Mouse (Mus musculus) MEL (cell line): ENCODE results near the gene Rcan1. TPM values are rescaled to one million over a fixed set of nuclear protein-coding genes. Genes with fewer than 3 reads are reported as not detected.

ENCODE experiments used
- DNase-seq: peaks from one replicate; pipeline ENCODE4 v3.0.0; 2011; ENCODE audit warnings: low read depth, low spot score
- H3K27ac ChIP-seq: 2 replicates; pipeline ENCODE4 v1.5.1; 2012; ENCODE audit warnings: low read depth, mild to moderate bottlenecking, control low read depth, low read length, moderate library complexity; ENCODE audit not compliant: control insufficient read depth
- H3K27me3 ChIP-seq, 2 experiments: fragments of 150-350 bp in 1 of 2; sonication (generic) in 1 of 2; 2 replicates each; pipeline ENCODE4 v1.6.1; 2012; ENCODE audit warnings: low read length in 2 of 2, mild to moderate bottlenecking in 2 of 2, improper control_type of control experiment in 1 of 2, moderate library complexity in 1 of 2; ENCODE audit not compliant: insufficient read depth in 2 of 2, control insufficient read depth in 1 of 2
- H3K36me3 ChIP-seq, 2 experiments: 2 replicates each; pipeline ENCODE4 v1.6.1; 2012 to 2014; ENCODE audit warnings: low read length in 2 of 2, improper control_type of control experiment in 1 of 2, inconsistent platforms in 1 of 2, mild to moderate bottlenecking in 1 of 2; ENCODE audit not compliant: insufficient read depth in 2 of 2, control insufficient read depth in 1 of 2
- H3K4me1 ChIP-seq, 2 experiments: fragments of 150-350 bp in 1 of 2; sonication (generic) in 1 of 2; 2 replicates each; pipeline ENCODE4 v1.6.1; 2012; ENCODE audit warnings: low read length in 2 of 2, improper control_type of control experiment in 1 of 2, mild to moderate bottlenecking in 1 of 2; ENCODE audit not compliant: insufficient read depth in 2 of 2, control insufficient read depth in 1 of 2
- H3K4me3 ChIP-seq, 2 experiments: fragments of 150-350 bp in 1 of 2; sonication (generic) in 1 of 2; 2 replicates each; pipeline ENCODE4 v1.5.1; 2012; ENCODE audit warnings: low read depth in 2 of 2, low read length in 2 of 2, mild to moderate bottlenecking in 2 of 2, moderate library complexity in 2 of 2, control low read depth in 1 of 2, improper control_type of control experiment in 1 of 2; ENCODE audit not compliant: control insufficient read depth in 1 of 2, insufficient read depth in 1 of 2
- H3K79me2 ChIP-seq: 2 replicates; pipeline ENCODE4 v1.6.1; 2012; ENCODE audit warnings: mild to moderate bottlenecking, low read length, moderate library complexity; ENCODE audit not compliant: control insufficient read depth, poor library complexity, insufficient read depth
- H3K9ac ChIP-seq: 2 replicates; pipeline ENCODE4 v1.6.1; 2012; ENCODE audit warnings: low read depth, mild to moderate bottlenecking, control low read depth, low read length, moderate library complexity; ENCODE audit not compliant: control insufficient read depth, poor library complexity, severe bottlenecking
- H3K9me3 ChIP-seq: fragments of 150-350 bp; sonication (generic); replicated peaks from 2 replicates; pipeline ENCODE4 v1.6.1; 2012; ENCODE audit warnings: mild to moderate bottlenecking, low read length, improper control_type of control experiment, moderate library complexity; ENCODE audit not compliant: insufficient read depth
- CTCF ChIP-seq, 3 experiments: IDR thresholded peaks in 2 of 3; conservative IDR thresholded peaks in 1 of 3; 2 replicates each; pipeline ENCODE4 v1.5.1; 2011 to 2012; ENCODE audit warnings: low read length in 3 of 3, low read depth in 2 of 3, mild to moderate bottlenecking in 2 of 3, improper control_type of control experiment in 1 of 3, inconsistent platforms in 1 of 3, mixed read lengths in 1 of 3, moderate library complexity in 1 of 3; ENCODE audit not compliant: control insufficient read depth in 1 of 3, insufficient read depth in 1 of 3, poor library complexity in 1 of 3, severe bottlenecking in 1 of 3
- E2F4 ChIP-seq: IDR thresholded peaks from 2 replicates; pipeline ENCODE4 v1.6.1; 2011; ENCODE audit warnings: low read depth, low read length, improper control_type of control experiment, borderline replicate concordance
- ELF1 ChIP-seq: IDR thresholded peaks from 2 replicates; pipeline ENCODE4 v1.6.1; 2014; ENCODE audit warnings: low read depth, mild to moderate bottlenecking, inconsistent platforms, low read length, improper control_type of control experiment, moderate library complexity
- EP300 ChIP-seq, 2 experiments: IDR thresholded peaks; 2 replicates each; pipeline ENCODE4 v1.6.1; 2011; ENCODE audit warnings: improper control_type of control experiment in 2 of 2, low read length in 2 of 2, low read depth in 1 of 2, mild to moderate bottlenecking in 1 of 2
- GABPA ChIP-seq: IDR thresholded peaks from 2 replicates; pipeline ENCODE4 v1.6.1; 2012; ENCODE audit warnings: low read depth, mild to moderate bottlenecking, inconsistent platforms, low read length, improper control_type of control experiment, moderate library complexity
- GATA1 ChIP-seq: IDR thresholded peaks from 2 replicates; pipeline ENCODE4 v1.6.1; 2011; ENCODE audit warnings: low read depth, low read length, improper control_type of control experiment
- HCFC1 ChIP-seq: IDR thresholded peaks from 2 replicates; pipeline ENCODE4 v1.6.1; 2012; ENCODE audit warnings: low read depth, mild to moderate bottlenecking, inconsistent platforms, low read length, improper control_type of control experiment, moderate library complexity
- JUND ChIP-seq: IDR thresholded peaks from 2 replicates; pipeline ENCODE4 v1.6.1; 2011; ENCODE audit warnings: low read depth, mild to moderate bottlenecking, improper control_type of control experiment, low read length
- MAFK ChIP-seq: IDR thresholded peaks from 2 replicates; pipeline ENCODE4 v1.6.1; 2011; ENCODE audit warnings: low read depth, mild to moderate bottlenecking, low read length, improper control_type of control experiment, borderline replicate concordance
- MAX ChIP-seq: IDR thresholded peaks from 2 replicates; pipeline ENCODE4 v1.6.1; 2011; ENCODE audit warnings: low read length, improper control_type of control experiment
- MYB ChIP-seq: IDR thresholded peaks from 2 replicates; pipeline ENCODE4 v1.6.1; 2011; ENCODE audit warnings: mild to moderate bottlenecking, low read depth, low read length, improper control_type of control experiment
- MYC ChIP-seq: IDR thresholded peaks from 2 replicates; pipeline ENCODE4 v1.6.1; 2011; ENCODE audit warnings: low read depth, mild to moderate bottlenecking, low read length, improper control_type of control experiment, moderate library complexity
- NELFE ChIP-seq: IDR thresholded peaks from 2 replicates; pipeline ENCODE4 v1.6.1; 2011; ENCODE audit warnings: low read depth, low read length, improper control_type of control experiment
- NRF1 ChIP-seq: IDR thresholded peaks from 2 replicates; pipeline ENCODE4 v1.6.1; 2014; ENCODE audit warnings: low read depth, mild to moderate bottlenecking, inconsistent platforms, low read length, improper control_type of control experiment, moderate library complexity; ENCODE audit not compliant: poor library complexity, insufficient read depth, severe bottlenecking
- POLR2A ChIP-seq, 2 experiments: IDR thresholded peaks; 2 replicates each; pipeline ENCODE4 v1.6.1; 2011 to 2012; ENCODE audit warnings: low read length in 2 of 2, mild to moderate bottlenecking in 2 of 2, control low read depth in 1 of 2, improper control_type of control experiment in 1 of 2, low read depth in 1 of 2, moderate library complexity in 1 of 2; ENCODE audit not compliant: control insufficient read depth in 1 of 2, insufficient read depth in 1 of 2, poor library complexity in 1 of 2
- RAD21 ChIP-seq: IDR thresholded peaks from 2 replicates; pipeline ENCODE4 v1.6.1; 2011; ENCODE audit warnings: mild to moderate bottlenecking, low read depth, low read length, improper control_type of control experiment
- RCOR1 ChIP-seq: IDR thresholded peaks from 2 replicates; pipeline ENCODE4 v1.6.1; 2012; ENCODE audit warnings: low read depth, mild to moderate bottlenecking, inconsistent platforms, low read length, improper control_type of control experiment
- SIN3A ChIP-seq: IDR thresholded peaks from 2 replicates; pipeline ENCODE4 v1.6.1; 2012; ENCODE audit warnings: low read length, improper control_type of control experiment, inconsistent platforms
- SMC3 ChIP-seq: IDR thresholded peaks from 2 replicates; pipeline ENCODE4 v1.6.1; 2011; ENCODE audit warnings: low read depth, low read length, improper control_type of control experiment
- TAL1 ChIP-seq: IDR thresholded peaks from 2 replicates; pipeline ENCODE4 v1.6.1; 2012; ENCODE audit warnings: mild to moderate bottlenecking, inconsistent platforms, low read length, moderate library complexity, mixed read lengths
- UBTF ChIP-seq: IDR thresholded peaks from 2 replicates; pipeline ENCODE4 v1.6.1; 2012; ENCODE audit warnings: low read depth, mild to moderate bottlenecking, inconsistent platforms, low read length, improper control_type of control experiment, moderate library complexity, borderline replicate concordance; ENCODE audit not compliant: insufficient read depth
- USF1 ChIP-seq: IDR thresholded peaks from 2 replicates; pipeline ENCODE4 v1.6.1; 2014; ENCODE audit warnings: low read depth, mild to moderate bottlenecking, inconsistent platforms, low read length, improper control_type of control experiment, moderate library complexity
- ZC3H11A ChIP-seq: IDR thresholded peaks from 2 replicates; pipeline ENCODE4 v1.6.1; 2012; ENCODE audit warnings: low read depth, mild to moderate bottlenecking, inconsistent platforms, low read length, improper control_type of control experiment
- ZKSCAN1 ChIP-seq: IDR thresholded peaks from 2 replicates; pipeline ENCODE4 v1.6.1; 2012; ENCODE audit warnings: low read depth, mild to moderate bottlenecking, inconsistent platforms, low read length, improper control_type of control experiment, moderate library complexity
- ZMIZ1 ChIP-seq: IDR thresholded peaks from 2 replicates; pipeline ENCODE4 v1.6.1; 2012; ENCODE audit warnings: low read depth, mild to moderate bottlenecking, inconsistent platforms, low read length, improper control_type of control experiment, moderate library complexity
- polyA plus RNA-seq, 2 experiments: library from polyadenylated mRNA; stranded (reverse) in 1 of 2; unstranded in 1 of 2; fragments of >175 nt in 1 of 2; fragments of >200 nt in 1 of 2; gene quantifications; 2 replicates each; pipeline versions ENCODE4 v1.2.1 to v1.2.4; 2012; ENCODE audit warnings: low replicate concordance in 2 of 2, low read depth in 1 of 2; ENCODE audit not compliant: insufficient read length in 2 of 2, insufficient read depth in 1 of 2, missing spikeins in 1 of 2
- total RNA-seq: library from RNA; depleted of rRNA; stranded (reverse); fragments of 300-350 nt; gene quantifications from 2 replicates; pipeline ENCODE4 v1.2.3, GENCODE M21; 2012

Gene Rcan1
- total and polyA plus RNA-seq, 3 experiments, result 9.5 to 14.6 TPM; not detected in 1

DNA sequence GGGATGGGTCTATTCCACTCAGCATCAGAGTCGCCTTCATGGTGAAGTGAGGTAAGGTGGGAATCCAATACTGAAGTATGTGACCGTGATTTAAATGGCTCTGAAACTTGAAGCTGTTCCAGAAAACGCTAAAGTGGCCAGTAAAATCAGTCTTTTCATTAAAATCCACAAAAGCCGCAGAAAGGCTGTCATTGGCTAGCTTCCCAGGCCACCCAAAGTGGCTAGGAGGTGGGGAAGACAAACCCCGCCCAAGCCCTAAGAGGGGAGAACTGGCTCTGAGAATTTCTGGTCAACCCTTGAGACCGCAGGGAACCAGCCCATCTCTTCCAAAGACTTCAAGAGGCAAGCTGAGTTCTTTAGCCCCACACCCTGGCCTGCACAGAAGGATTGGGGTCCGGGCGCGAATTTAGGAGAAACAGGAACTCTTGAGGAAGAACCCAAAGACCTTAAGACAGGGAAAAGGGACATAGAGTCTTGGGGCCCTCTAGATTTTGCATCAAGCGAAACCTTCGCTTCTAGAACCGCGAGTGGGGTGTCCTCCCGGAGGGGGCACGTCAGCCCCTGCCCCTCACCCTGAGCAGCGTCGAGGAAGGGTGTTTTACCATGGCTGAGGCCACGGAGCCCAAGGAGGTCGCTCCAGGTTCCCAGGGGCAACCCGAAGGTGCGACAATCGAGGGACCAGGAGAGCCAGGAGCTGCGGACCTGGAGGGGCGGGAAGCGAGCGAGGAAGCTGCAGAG, 27.4 kb upstream of the Rcan1 start:
- peaks cover 0 to 5% of the 10 kb centered on the region in 2 experiments; a peak in 2 of 4 replicates for H3K36me3 ChIP-seq
- TF ChIP-seq MAX (no peak), MYB (no peak), RAD21 (no peak), ELF1 (no peak), CTCF (IDR thresholded peaks at IDR 0.05 in 2 of 3, conservative IDR thresholded peaks at IDR 0.05 in 1 of 3; ENCODE audit: control insufficient read depth in 1 of 3, insufficient read depth in 1 of 3, low read depth in 2 of 3, low read length in 3 of 3, poor library complexity in 1 of 3, severe bottlenecking in 1 of 3) (no peak), MAFK (no peak), GATA1 (no peak), TAL1 (no peak), NRF1 (no peak), MYC (no peak), ZC3H11A (no peak), E2F4 (no peak), USF1 (no peak)
- H3K9ac ChIP-seq, result no peak overlapping the region
- H3K27ac ChIP-seq, result no peak overlapping the region
- no peak for DNase-seq
- no peaks in the 10 kb centered on the region for H3K9me3 ChIP-seq
- peaks cover 2 to 3% of the 10 kb centered on the region in 2 experiments; a peak in 3 of 4 replicates for H3K27me3 ChIP-seq
- H3K4me1 ChIP-seq, result peaks cover 8 to 13% of the 10 kb centered on the region in 2 experiments
- no peaks in the 10 kb centered on the region for H3K79me2 ChIP-seq
- H3K4me3 ChIP-seq, result no peak overlapping the region

DNA sequence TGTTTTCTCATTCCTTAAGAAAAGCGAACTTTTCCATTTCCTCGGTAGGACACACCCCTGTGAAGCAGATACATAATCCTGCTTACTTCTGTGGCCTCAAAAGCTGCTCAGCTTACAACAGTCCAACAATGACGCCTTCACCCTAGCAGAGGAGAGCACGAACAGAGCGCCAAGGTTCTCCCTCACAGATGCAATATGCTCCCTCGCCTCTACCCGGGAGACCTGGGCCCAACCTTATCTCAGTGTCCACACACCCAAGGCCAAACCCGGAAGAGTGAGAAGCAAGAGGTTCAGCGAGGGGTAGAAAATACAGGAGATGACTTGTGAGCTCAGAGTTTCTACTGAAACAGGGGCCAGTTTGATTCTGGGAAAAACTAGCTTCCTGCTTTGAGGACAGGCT, 18.7 kb upstream of the Rcan1 start:
- Histone ChIP-seq H3K9me3 (no peaks in the 10 kb centered on the region), H3K27me3 (no peaks in the 10 kb centered on the region; a peak in 1 of 4 replicates), H3K79me2 (no peaks in the 10 kb centered on the region), H3K9ac (peak overlapping the region; percentile 13; the same call in 1 of the 2 replicates), H3K4me3 (0 out of 4 replicates have a peak overlapping the region, but pooled peaks of 1 of the 2 experiments have one; percentile 13), H3K27ac (no peak overlapping the region), H3K4me1 (peaks cover 10 to 21% of the 10 kb centered on the region in 2 experiments), H3K36me3 (peaks cover 0 to 11% of the 10 kb centered on the region in 2 experiments; a peak in 2 of 4 replicates)
- peak; percentile 40; the same call in 1 of the 2 replicates for TF ChIP-seq TAL1
- peak; percentile 55; the same call in 1 of the 2 replicates for TF ChIP-seq ELF1
- TF ChIP-seq POLR2A (IDR thresholded peaks at IDR 0.05; ENCODE audit: control insufficient read depth in 1 of 2, insufficient read depth in 1 of 2, low read depth in 1 of 2, low read length in 2 of 2, poor library complexity in 1 of 2), result no peak
- TF ChIP-seq NELFE, result no peak
- TF ChIP-seq GABPA, result no peak
- no peak for TF ChIP-seq SMC3
- TF ChIP-seq RCOR1, result no peak
- no peak for TF ChIP-seq JUND
- TF ChIP-seq MYB, result no peak
- TF ChIP-seq USF1, result no peak
- TF ChIP-seq HCFC1, result no peak
- no peak for TF ChIP-seq ZKSCAN1
- TF ChIP-seq SIN3A, result no peak
- no peak for TF ChIP-seq ZMIZ1
- no peak for TF ChIP-seq MAFK
- TF ChIP-seq E2F4, result no peak
- peak in 1 of 2 experiments; percentile 19; a peak in 1 of 4 replicates for TF ChIP-seq EP300 (IDR thresholded peaks at IDR 0.05; ENCODE audit: low read depth in 1 of 2, low read length in 2 of 2)
- TF ChIP-seq UBTF, result no peak
- DNase-seq, result peak; percentile 52
